Mouse (Mus musculus): ENCODE measurements around the gene Il24.

The Il24 gene

DNA sequence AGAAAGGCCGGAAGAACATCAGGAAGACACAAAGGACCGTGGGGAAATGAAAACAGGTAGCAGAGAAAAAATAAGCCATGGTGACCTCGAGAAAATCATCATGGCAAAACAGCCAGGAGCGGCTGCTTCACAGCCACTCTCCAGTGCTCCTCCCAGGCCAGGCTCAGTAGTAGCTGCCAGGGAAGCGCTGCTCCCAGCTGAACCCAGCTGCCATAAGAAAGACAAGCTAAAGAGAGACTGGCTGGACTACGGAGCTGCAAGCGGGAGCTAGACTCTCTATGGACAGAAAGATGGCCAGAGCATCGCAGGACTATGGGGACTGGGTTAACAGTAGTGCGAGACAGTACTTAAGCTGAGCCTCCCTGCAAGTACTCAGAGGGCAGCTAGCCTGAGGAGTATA, 32.4 kb downstream of the Il24 start:
- DNase-seq (ENCODE audit: low spot score in 2 of 2): no peak

- DNase-seq (ENCODE audit: low spot score in 2 of 2): no peak
These were observed 36.8 kb downstream of the Il24 start for GRCm38 (mm10) chr1:130850405-130850804.

DNA sequence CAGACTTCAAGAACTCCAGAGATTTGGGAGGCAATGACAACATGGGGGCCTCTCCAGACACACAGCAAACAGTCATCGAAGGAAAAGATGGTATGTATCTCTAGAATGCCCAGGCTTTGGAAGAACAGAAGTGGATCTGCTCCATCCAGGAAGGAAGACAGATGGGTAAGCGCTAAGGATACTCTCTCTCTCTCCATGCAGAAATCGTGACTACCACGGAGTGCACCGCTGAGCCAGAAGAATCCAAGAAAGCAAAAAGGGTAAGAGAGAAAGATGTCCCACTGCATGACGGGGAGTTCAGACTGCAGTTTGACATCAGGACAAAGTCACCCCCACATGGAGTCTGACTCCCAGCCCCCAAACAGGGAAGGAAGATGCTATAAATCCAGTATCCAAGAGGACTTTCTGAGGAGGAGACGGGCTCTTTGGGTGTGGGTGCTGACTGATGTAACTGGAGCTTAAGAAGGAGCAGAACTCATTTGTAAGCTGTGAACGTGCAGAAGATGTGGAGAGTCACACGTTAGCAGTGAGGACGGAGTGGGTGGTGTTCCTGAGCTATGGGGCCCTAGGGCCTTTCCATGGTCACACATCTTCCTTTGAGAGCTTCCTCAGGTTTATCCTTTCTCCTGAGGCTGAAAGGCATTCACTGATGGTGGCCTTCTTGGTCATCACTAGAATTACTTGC, 37.6 kb downstream of the Il24 start:
- no peak for DNase-seq (ENCODE audit: low spot score in 2 of 2)

DNA sequence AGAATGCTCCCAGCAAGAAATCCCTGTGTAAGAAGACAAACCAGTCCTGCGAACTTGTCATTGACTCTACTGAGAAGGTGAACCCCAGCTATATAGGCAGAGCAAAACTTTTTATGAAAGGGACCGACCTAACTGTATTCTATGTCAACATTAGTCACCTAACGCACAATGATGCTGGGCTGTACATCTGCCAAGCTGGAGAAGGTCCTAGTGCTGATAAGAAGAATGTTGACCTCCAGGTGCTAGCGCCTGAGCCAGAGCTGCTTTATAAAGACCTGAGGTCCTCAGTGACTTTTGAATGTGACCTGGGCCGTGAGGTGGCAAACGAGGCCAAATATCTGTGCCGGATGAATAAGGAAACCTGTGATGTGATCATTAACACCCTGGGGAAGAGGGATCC, 42.7 kb downstream of the Il24 start:
- no peak for DNase-seq (ENCODE audit: low spot score in 2 of 2)

DNA sequence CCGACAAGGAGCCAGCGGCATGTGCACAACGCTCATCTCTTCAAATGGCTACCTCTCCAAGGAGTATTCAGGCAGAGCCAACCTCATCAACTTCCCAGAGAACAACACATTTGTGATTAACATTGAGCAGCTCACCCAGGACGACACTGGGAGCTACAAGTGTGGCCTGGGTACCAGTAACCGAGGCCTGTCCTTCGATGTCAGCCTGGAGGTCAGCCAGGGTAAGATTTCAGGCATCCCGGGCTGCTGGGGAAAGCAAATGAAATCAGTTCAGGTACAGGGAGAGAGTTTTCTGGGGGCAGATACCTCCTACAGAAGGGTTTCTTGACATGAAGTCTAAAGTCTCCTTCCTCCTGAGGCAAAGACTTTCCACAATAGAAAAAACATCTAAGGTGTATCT, 45.6 kb downstream of the Il24 start:
- no peak for DNase-seq (ENCODE audit: low spot score in 2 of 2)

- no peak for DNase-seq (ENCODE audit: low spot score in 2 of 2)
These were observed 46.5 kb downstream of the Il24 start for GRCm38 (mm10) chr1:130840599-130841379.

GRCm38 (mm10) chr1:130838288-130838687, 49.0 kb downstream of the Il24 start:
- DNase-seq (ENCODE audit: low spot score in 2 of 2): no peak

- peak; percentile 40 to 60 for DNase-seq (ENCODE audit: low spot score in 2 of 2)
These were observed 51.9 kb downstream of the Il24 start for GRCm38 (mm10) chr1:130835161-130835936.

GRCm38 (mm10) chr1:130832230-130833149, 54.8 kb downstream of the Il24 start:
- DNase-seq (ENCODE audit: low spot score in 2 of 2): no peak

All from right cerebral cortex, postnatal 10 days (tissue).